Mouse (Mus musculus) stomach, embryonic 14.5 days (tissue): ENCODE data around the gene Draxin. TPM values are rescaled to one million over a fixed set of nuclear protein-coding genes. Genes with fewer than 3 reads are reported as not detected.
"Not testable (repeated sequence)": the region's sequence is repeated elsewhere in the genome, so short reads cannot be mapped to it uniquely, and the experiment has no call there.

Experiments
- ATAC-seq: fragments of 200-750 bp; cut with Nextera tagmentation; 2 replicates; pipeline ENCODE4 v1.8.0; 2017; ENCODE audit warnings: low read depth, moderate TSS enrichment; ENCODE audit not compliant: insufficient number of reproducible peaks, insufficient read depth, low FRiP score
- H3K27ac ChIP-seq: fragments of 300-500 bp; sonication (generic); 2 replicates; pipeline ENCODE4 v1.5.1; 2014; ENCODE audit warnings: mild to moderate bottlenecking, low read length, moderate library complexity, mixed read lengths
- H3K27me3 ChIP-seq: fragments of 300-500 bp; sonication (generic); 2 replicates; pipeline ENCODE4 v1.6.1; 2014; ENCODE audit warnings: low read length, control low read depth, mixed read lengths; ENCODE audit not compliant: control insufficient read depth, insufficient read depth
- H3K36me3 ChIP-seq: fragments of 300-500 bp; sonication (generic); 2 replicates; pipeline ENCODE4 v1.6.1; 2014; ENCODE audit warnings: mild to moderate bottlenecking, control low read depth, low read length, moderate library complexity, mixed read lengths; ENCODE audit not compliant: control insufficient read depth, insufficient read depth
- H3K4me1 ChIP-seq: fragments of 300-500 bp; sonication (generic); 2 replicates; pipeline ENCODE4 v1.6.1; 2014; ENCODE audit warnings: low read length, control low read depth, mixed read lengths; ENCODE audit not compliant: control insufficient read depth, insufficient read depth
- H3K4me2 ChIP-seq: fragments of 300-500 bp; sonication (generic); replicated peaks from 2 replicates; pipeline ENCODE4 v1.6.1; 2014; ENCODE audit warnings: low read depth, low read length, control low read depth
- H3K4me3 ChIP-seq: fragments of 300-500 bp; sonication (generic); 2 replicates; pipeline ENCODE4 v1.5.1; 2014; ENCODE audit warnings: low read depth, low read length, control low read depth
- H3K9ac ChIP-seq: fragments of 300-500 bp; sonication (generic); replicated peaks from 2 replicates; pipeline ENCODE4 v1.6.1; 2014; ENCODE audit warnings: low read depth, mild to moderate bottlenecking, control low read depth, low read length, moderate library complexity, mixed read lengths
- H3K9me3 ChIP-seq: fragments of 300-500 bp; sonication (generic); 2 replicates; pipeline ENCODE4 v1.6.1; 2016; ENCODE audit warnings: low read depth, low read length, control low read depth; ENCODE audit not compliant: control insufficient read depth
- WGBS: fragments of 180-500 bp; shearing (Covaris S2); extraction: QIAGEN DNeasy Blood & Tissue Kit; methylation state at CpG from one replicate; pipeline ENCODE4 v1.1.7; 2014; 5-methylcytosine and 5-hydroxymethylcytosine counted together
- polyA plus RNA-seq: library from polyadenylated mRNA; unstranded; fragments of >200 nt; fragmentation: Nextera tagmentation; extraction: Ambion mirVana; gene quantifications from 2 replicates; pipeline ENCODE4 v1.2.1, GENCODE M21; 2014

The Draxin gene
- polyA plus RNA-seq, 1 experiment from 2014 or later: 0.07 TPM

- no peaks in the 10 kb centered on the region for H3K9me3 ChIP-seq
- no peak overlapping the region for H3K4me2 ChIP-seq
- H3K9ac ChIP-seq: no peak overlapping the region
- H3K4me1 ChIP-seq: no peaks in the 10 kb centered on the region
- whole genome bisulfite sequencing: 85% methylated on average over 4 of the region's 4 CpGs
- H3K27ac ChIP-seq: no peak overlapping the region
- ATAC-seq: no peak
- no peaks in the 10 kb centered on the region for H3K27me3 ChIP-seq
- no peak overlapping the region for H3K4me3 ChIP-seq
- peaks cover 59% of the 10 kb centered on the region for H3K36me3 ChIP-seq
Observed at GRCm38 (mm10) chr4:148056801-148057200, 73.7 kb downstream of the Draxin start.

GRCm38 (mm10) chr4:148056246-148056645, 74.3 kb downstream of the Draxin start:
- Histone ChIP-seq H3K9me3 (no peaks in the 10 kb centered on the region), H3K9ac (no peak overlapping the region), H3K27ac (no peak overlapping the region), H3K36me3 (peaks cover 65% of the 10 kb centered on the region), H3K4me1 (no peaks in the 10 kb centered on the region), H3K27me3 (no peaks in the 10 kb centered on the region), H3K4me2 (no peak overlapping the region), H3K4me3 (no peak overlapping the region)
- ATAC-seq: no peak
- WGBS: 85% methylated on average over 7 of the region's 7 CpGs

DNA sequence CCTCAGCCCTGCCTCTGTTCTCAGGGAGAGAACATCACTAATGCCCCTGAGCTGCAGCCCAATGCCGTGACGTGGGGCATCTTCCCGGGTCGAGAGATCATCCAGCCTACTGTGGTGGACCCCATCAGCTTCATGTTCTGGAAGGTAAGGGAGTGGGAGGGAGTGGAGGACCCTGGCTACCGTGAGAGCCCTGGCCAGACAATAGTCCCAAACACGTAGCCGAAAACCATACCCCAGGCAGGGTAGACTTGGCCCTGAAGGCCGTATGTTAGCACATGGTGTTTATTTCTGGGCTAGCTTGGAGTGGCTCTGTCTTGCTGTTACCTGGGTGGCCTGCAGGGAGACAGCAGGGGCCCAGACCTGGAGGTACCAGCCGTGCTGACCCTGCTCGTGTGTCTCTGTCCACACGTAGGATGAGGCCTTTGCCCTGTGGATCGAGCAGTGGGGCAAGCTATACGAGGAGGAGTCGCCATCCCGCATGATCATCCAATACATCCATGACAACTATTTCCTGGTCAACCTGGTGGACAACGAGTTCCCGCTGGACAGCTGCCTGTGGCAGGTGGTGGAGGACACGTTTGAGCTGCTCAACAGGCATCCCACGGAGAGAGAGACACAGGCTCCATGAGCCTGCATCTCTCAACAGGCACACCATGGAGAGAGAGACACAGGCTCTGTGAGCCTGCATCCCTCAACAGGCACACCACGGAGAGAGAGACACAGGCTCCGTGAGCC, 75.4 kb downstream of the Draxin start:
- ATAC-seq: no peak
- H3K27me3 ChIP-seq: no peaks in the 10 kb centered on the region

GRCm38 (mm10) chr4:148053417-148053920, 77.0 kb downstream of the Draxin start:
- ATAC-seq: no peak
- H3K4me3 ChIP-seq: no peak overlapping the region
- H3K27me3 ChIP-seq: no peaks in the 10 kb centered on the region
- H3K36me3 ChIP-seq: peaks cover 70% of the 10 kb centered on the region
- 89% methylated on average over 12 of the region's 12 CpGs for WGBS
- H3K4me1 ChIP-seq: no peaks in the 10 kb centered on the region
- H3K27ac ChIP-seq: no peak overlapping the region
- H3K9me3 ChIP-seq: no peaks in the 10 kb centered on the region
- no peak overlapping the region for H3K9ac ChIP-seq
- H3K4me2 ChIP-seq: no peak overlapping the region

More for the DNA sequence above, 75.4 kb downstream of the Draxin start:
- no peak overlapping the region for H3K9ac ChIP-seq
- no peaks in the 10 kb centered on the region for H3K9me3 ChIP-seq
- H3K4me2 ChIP-seq: no peak overlapping the region
- WGBS: 94% methylated on average over 21 of the region's 21 CpGs
- peaks cover 70% of the 10 kb centered on the region for H3K36me3 ChIP-seq
- no peak overlapping the region for H3K4me3 ChIP-seq
- H3K4me1 ChIP-seq: no peaks in the 10 kb centered on the region
- H3K27ac ChIP-seq: no peak overlapping the region

DNA sequence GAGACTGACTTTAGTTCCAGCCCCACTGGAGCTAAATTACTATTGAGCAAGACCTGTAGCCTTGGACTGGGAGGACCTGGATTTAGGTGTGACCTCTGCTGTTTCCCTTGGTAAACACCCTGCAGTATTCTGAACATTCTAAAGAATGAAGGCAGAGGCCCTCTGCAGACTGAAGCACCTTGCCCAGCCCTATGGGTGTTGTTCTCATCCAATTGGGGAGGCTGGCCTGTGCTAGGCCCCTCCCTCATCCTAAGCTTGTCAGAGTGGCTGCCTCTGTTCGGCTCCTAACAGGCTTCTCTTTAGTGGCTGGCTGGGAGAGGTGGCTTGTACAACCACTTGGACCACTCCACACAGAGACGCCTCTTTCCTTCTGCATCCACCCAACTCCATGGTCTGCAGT, 77.5 kb downstream of the Draxin start:
- Histone ChIP-seq H3K27ac (no peak overlapping the region), H3K36me3 (peaks cover 69% of the 10 kb centered on the region), H3K4me3 (no peak overlapping the region), H3K4me1 (no peaks in the 10 kb centered on the region), H3K27me3 (no peaks in the 10 kb centered on the region), H3K4me2 (no peak overlapping the region), H3K9ac (no peak overlapping the region), H3K9me3 (no peaks in the 10 kb centered on the region)
- 0 out of 2 replicates have a peak, but pooled peaks have one; percentile 40 for ATAC-seq
- 64% methylated on average over 2 of the region's 2 CpGs for WGBS

DNA sequence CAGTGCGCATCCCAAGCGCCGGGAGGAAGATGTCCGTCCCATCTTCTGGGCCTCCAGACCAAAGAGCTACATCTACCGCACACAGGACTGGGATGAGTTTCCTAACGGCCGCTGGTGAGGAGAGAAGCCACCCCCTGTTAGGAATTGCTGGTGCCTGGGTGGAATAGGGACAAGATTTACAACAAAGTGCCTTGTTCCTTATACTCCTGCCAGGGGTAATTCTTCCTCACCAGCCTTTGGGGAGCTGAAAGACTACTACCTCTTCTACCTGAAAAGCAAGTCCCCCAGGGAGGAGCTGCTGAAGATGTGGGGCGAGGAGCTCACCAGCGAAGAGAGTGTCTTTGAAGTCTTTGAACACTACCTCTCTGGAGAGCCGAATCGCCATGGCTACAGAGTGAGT, 78.6 kb downstream of the Draxin start:
- no peak overlapping the region for H3K4me2 ChIP-seq
- no peak overlapping the region for H3K9ac ChIP-seq
- H3K9me3 ChIP-seq: no peaks in the 10 kb centered on the region
- no peak for ATAC-seq
- WGBS: 91% methylated on average over 11 of the region's 11 CpGs
- H3K27me3 ChIP-seq: no peaks in the 10 kb centered on the region
- no peak overlapping the region for H3K27ac ChIP-seq
- no peak overlapping the region for H3K4me3 ChIP-seq
- H3K36me3 ChIP-seq: peaks cover 66% of the 10 kb centered on the region
- H3K4me1 ChIP-seq: no peaks in the 10 kb centered on the region

DNA sequence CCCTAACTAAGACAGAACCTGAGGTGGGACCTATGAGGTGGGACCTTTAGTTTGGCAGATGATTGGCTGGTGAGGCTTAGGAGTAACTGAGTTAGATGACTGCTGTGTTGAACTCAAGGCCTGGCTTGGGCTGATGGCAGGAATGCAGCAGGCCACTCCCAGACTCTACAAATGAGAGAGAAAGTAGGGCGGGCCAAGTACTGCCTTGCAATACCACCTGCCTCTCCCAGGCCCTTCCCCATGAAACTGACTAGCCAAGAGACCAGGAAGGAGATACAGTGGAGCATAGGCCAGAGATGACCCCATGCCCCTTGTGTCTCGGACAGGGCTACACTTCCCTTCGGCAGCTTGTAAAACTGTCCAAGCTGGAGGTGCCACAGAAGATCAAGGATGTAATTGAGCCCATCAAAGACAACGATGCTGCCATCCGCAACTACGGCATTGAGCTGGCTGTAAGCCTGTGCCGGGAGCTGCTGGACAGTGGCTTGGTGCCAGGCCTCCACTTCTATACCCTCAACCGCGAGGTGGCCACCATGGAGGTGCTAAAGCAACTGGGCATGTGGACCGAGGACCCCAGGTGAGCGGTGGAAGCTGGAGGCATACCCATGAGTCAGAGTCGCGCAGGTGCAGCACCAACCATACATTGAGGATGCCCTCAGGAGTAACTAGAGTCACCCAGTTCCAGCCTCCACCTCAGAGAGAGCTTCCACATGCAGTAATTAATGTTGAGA, 79.3 kb downstream of the Draxin start:
- ATAC-seq: no peak
- H3K4me3 ChIP-seq: no peak overlapping the region
- H3K9me3 ChIP-seq: no peaks in the 10 kb centered on the region
- no peak overlapping the region for H3K9ac ChIP-seq
- H3K4me2 ChIP-seq: no peak overlapping the region
- H3K27ac ChIP-seq: no peak overlapping the region
- no peaks in the 10 kb centered on the region for H3K27me3 ChIP-seq
- 92% methylated on average over 13 of the region's 13 CpGs for WGBS
- H3K36me3 ChIP-seq: peaks cover 62% of the 10 kb centered on the region
- H3K4me1 ChIP-seq: no peaks in the 10 kb centered on the region

DNA sequence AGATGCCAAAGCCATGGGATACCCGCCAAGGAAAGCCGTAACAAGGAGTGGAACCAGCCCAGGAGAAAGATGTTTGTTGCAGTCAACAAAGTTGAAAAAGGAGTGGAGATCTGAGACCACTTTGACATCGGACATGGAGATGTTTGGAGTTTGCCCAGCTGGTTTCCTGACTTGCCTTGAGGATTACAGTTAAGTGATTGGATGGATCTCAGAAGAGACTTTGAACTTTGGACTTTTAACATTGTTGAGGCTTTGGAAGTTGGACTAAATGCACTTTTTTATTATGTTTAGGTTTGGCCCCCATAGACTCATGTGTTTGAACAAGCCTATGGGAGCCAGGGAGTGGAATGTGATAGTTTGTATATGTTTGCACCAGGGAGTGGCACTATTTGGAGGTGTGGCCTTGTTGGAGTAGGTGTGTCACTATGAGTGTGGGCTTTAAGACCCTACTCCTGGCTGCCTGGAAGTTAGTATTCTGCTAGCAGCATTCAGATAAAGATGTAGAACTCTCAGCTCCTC, 80.0 kb downstream of the Draxin start:
- not testable (repeated sequence) for H3K4me2 ChIP-seq, H3K27me3 ChIP-seq, H3K27ac ChIP-seq, H3K4me3 ChIP-seq, ATAC-seq, H3K9me3 ChIP-seq, H3K4me1 ChIP-seq, H3K9ac ChIP-seq
- peaks cover 55% of the 10 kb centered on the region for H3K36me3 ChIP-seq
- 87% methylated on average over 3 of the region's 3 CpGs for WGBS
